Mouse (Mus musculus) gastrocnemius, adult 2 months (tissue): ENCODE data around the gene Cmtm8. TPM values are rescaled to one million over a fixed set of nuclear protein-coding genes. Genes with fewer than 3 reads are reported as not detected.

ENCODE experiments used
- DNase-seq: peaks from one replicate; pipeline ENCODE4 v3.0.0; 2022
- H3K27ac ChIP-seq: fragments of 200-600 bp; 2 replicates; pipeline ENCODE4 v1.8.1; 2022; ENCODE audit warnings: mild to moderate bottlenecking
- H3K4me3 ChIP-seq: fragments of 200-600 bp; 2 replicates; pipeline ENCODE4 v1.8.1; 2022; ENCODE audit warnings: mild to moderate bottlenecking, moderate library complexity
- CTCF ChIP-seq: fragments of 200-600 bp; IDR thresholded peaks from 2 replicates; pipeline ENCODE4 v1.8.1; 2022; ENCODE audit warnings: antibody characterized with exemption, mild to moderate bottlenecking, moderate library complexity
- intact Hi-C: fragments of 180-260 bp; cut with DNase I; formaldehyde crosslinking; loops from one replicate; pipeline ENCODE4 v1.15.1; 2025
- total RNA-seq, 2 experiments: library from RNA; stranded (reverse); gene quantifications; 2 replicates each; pipeline ENCODE4 v1.2.3; 2021

Cmtm8 gene
- total RNA-seq, 2 experiments from 2014 or later = 2.0 to 2.1 TPM

- peak overlapping the region; percentile 78 for H3K27ac ChIP-seq
- intact Hi-C loops = no loop called here
- DNase-seq = peak; percentile 56
Measured at GRCm38 (mm10) chr9:114843634-114844016, 331 bp downstream of the Cmtm8 start.

GRCm38 (mm10) chr9:114842886-114843285, 1.1 kb downstream of the Cmtm8 start:
- intact Hi-C loops = no loop called here
- H3K27ac ChIP-seq = peak overlapping the region; percentile 78; the same call in 1 of the 2 replicates
- no peak for DNase-seq

More at GRCm38 (mm10) chr9:114843634-114844016, 331 bp downstream of the Cmtm8 start:
- no peak for TF ChIP-seq CTCF
- peak overlapping the region; percentile 93 for H3K4me3 ChIP-seq

GRCm38 (mm10) chr9:114842269-114842668, 1.7 kb downstream of the Cmtm8 start:
- intact Hi-C loops = no loop called here
- Histone ChIP-seq H3K4me3 (peak overlapping the region; percentile 93), H3K27ac (no peak overlapping the region)
- TF ChIP-seq CTCF = no peak
- DNase-seq = peak; percentile 42

More at GRCm38 (mm10) chr9:114842886-114843285, 1.1 kb downstream of the Cmtm8 start:
- peak overlapping the region; percentile 93 for H3K4me3 ChIP-seq
- TF ChIP-seq CTCF = no peak

GRCm38 (mm10) chr9:114838870-114839269, 5.1 kb downstream of the Cmtm8 start:
- no peak for DNase-seq
- TF ChIP-seq CTCF = no peak
- Histone ChIP-seq H3K27ac (no peak overlapping the region), H3K4me3 (no peak overlapping the region)
- intact Hi-C loops = no loop called here

- no peak for TF ChIP-seq CTCF
- Histone ChIP-seq H3K27ac (no peak overlapping the region), H3K4me3 (no peak overlapping the region)
- DNase-seq = no peak
- intact Hi-C loops = no loop called here
Measured at GRCm38 (mm10) chr9:114831527-114831926, 12.4 kb downstream of the Cmtm8 start.

- intact Hi-C loops = no loop called here
- Histone ChIP-seq H3K4me3 (no peak overlapping the region), H3K27ac (no peak overlapping the region)
- TF ChIP-seq CTCF = no peak
- no peak for DNase-seq
Measured at GRCm38 (mm10) chr9:114830351-114830750, 13.6 kb downstream of the Cmtm8 start.

- H3K27ac ChIP-seq = no peak overlapping the region
- intact Hi-C loops = no loop called here
- TF ChIP-seq CTCF = no peak
- no peak for DNase-seq
- no peak overlapping the region for H3K4me3 ChIP-seq
Measured at GRCm38 (mm10) chr9:114829669-114830068, 14.3 kb downstream of the Cmtm8 start.

- no peak for DNase-seq
- H3K4me3 ChIP-seq = no peak overlapping the region
- intact Hi-C loops = no loop called here
- no peak for TF ChIP-seq CTCF
- no peak overlapping the region for H3K27ac ChIP-seq
Measured at GRCm38 (mm10) chr9:114828377-114828776, 15.6 kb downstream of the Cmtm8 start.

GRCm38 (mm10) chr9:114827242-114827852, 16.6 kb downstream of the Cmtm8 start:
- no peak overlapping the region for H3K4me3 ChIP-seq
- TF ChIP-seq CTCF = no peak
- peak overlapping the region; percentile 64 for H3K27ac ChIP-seq
- intact Hi-C loops = no loop called here
- no peak for DNase-seq

- intact Hi-C loops = no loop called here
- no peak overlapping the region for H3K27ac ChIP-seq
- TF ChIP-seq CTCF = no peak
- H3K4me3 ChIP-seq = no peak overlapping the region
- no peak for DNase-seq
Measured at GRCm38 (mm10) chr9:114824166-114824565, 19.8 kb downstream of the Cmtm8 start.

GRCm38 (mm10) chr9:114821548-114822289, 22.2 kb downstream of the Cmtm8 start:
- Histone ChIP-seq H3K4me3 (no peak overlapping the region), H3K27ac (no peak overlapping the region)
- no peak for TF ChIP-seq CTCF
- intact Hi-C loops = no loop called here
- DNase-seq = no peak

- TF ChIP-seq CTCF = no peak
- Histone ChIP-seq H3K4me3 (no peak overlapping the region), H3K27ac (no peak overlapping the region)
- no peak for DNase-seq
- intact Hi-C loops = loop anchor here (5.0 kb wide), 1 partner anchor 67 kb away; no protein-coding TSS in a partner anchor
Measured at GRCm38 (mm10) chr9:114818918-114819317, 25.0 kb downstream of the Cmtm8 start.

GRCm38 (mm10) chr9:114817012-114817411, 26.9 kb downstream of the Cmtm8 start:
- intact Hi-C loops = loop anchor here (5.0 kb wide), 1 partner anchor 65 kb away; no protein-coding TSS in a partner anchor
- DNase-seq = no peak

More at GRCm38 (mm10) chr9:114817012-114817411, 26.9 kb downstream of the Cmtm8 start:
- no peak overlapping the region for H3K4me3 ChIP-seq
- no peak for TF ChIP-seq CTCF
- no peak overlapping the region for H3K27ac ChIP-seq
